Mouse (Mus musculus) lung, postnatal 25 days (tissue): ENCODE measurements at regions not wholly inside any gene's neighbourhood (a gene's known extent, or its start where the extent isn't known, plus 50 kb on each side); places are given as distances from the start of the nearest gene placed in this dataset.
"Not testable (repeated sequence)": the region's sequence is repeated elsewhere in the genome, so short reads cannot be mapped to it uniquely, and the experiment has no call there.

ENCODE experiments used
- DNase-seq: peaks from one replicate; pipeline ENCODE4 v3.0.0; 2022; ENCODE audit warnings: low spot score

DNA sequence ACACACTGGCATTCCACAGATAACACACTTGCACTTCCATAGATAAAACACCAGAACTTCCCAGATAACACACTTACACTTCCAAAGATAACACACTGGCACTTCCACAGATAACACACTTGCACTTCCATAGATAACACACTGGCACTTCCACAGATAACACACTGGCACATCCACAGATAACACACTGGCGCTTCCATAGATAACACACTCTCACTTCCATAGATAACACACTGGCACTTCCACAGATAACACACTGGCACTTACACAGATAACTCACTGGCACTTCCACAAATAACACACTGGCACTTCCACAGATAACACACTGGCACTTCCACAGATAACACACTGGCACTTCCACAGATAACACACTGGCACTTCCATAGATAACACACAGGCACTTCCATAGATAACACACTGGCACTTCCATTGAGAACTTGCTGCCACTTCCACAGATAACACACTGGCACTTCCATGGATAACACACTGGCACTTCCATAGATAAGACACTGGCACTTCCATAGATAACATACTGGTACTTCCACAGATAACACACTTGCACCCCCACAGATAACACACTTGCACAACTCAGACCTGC lies 170.0 kb upstream of the Afdn start:
- DNase-seq: not testable (repeated sequence)
